Mouse (Mus musculus) liver, adult 2 months (tissue): ENCODE data around the gene Nrxn2.

ENCODE experiments used
- CTCF ChIP-seq: fragments of 200-500 bp; IDR thresholded peaks from 2 replicates; pipeline ENCODE4 v1.5.1; 2011; ENCODE audit warnings: low read depth, low read length, control low read depth
- POLR2A ChIP-seq: fragments of 200-500 bp; IDR thresholded peaks from 2 replicates; pipeline ENCODE4 v1.6.1; 2011; ENCODE audit warnings: low read length, control low read depth; ENCODE audit not compliant: insufficient read depth; ENCODE audit errors: extremely low read depth

DNA sequence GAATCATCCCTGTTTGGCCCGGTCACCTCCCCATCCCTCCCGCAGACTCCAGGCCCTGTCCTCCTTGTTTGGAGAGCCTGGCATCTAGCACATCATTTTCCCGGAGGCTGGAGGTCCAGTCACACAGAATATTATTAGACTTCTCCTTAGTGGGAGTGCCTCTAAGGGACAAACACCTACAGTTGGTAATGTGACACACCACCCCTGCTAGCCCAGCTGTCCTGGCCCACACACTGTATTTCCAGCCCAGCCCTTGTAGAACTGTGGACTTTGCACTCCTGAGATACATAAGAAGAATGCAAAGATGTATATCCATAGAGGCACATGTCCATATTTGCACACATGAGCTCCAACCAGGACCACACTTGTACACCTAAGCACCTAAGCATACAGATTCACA, 103.1 kb downstream of the Nrxn2 start:
- TF ChIP-seq CTCF (no peak), POLR2A (no peak)
